ENCODE assay signal across 7 mouse cellular contexts in genomic region chr7:78990302-78991038, GRCm38 (mm10).
A peak's percentile ranks its signal among the peaks of the same experiment; 100 is the strongest.
DNase-seq lines count a peak whose midpoint lies in the region; ATAC-seq lines count a peak whose summit lies in the region.

No protein-coding gene starts in this region.

- H3K36me3 ChIP-seq in heart, embryonic 16.5 days (ENCODE audit: control insufficient read depth, insufficient read depth): no peaks in the 10 kb centered on the region

- peak overlapping the region; percentile 50 for H3K4me3 ChIP-seq in heart, embryonic 16.5 days (ENCODE audit: low read length)

- H3K4me1 ChIP-seq in heart, embryonic 16.5 days (ENCODE audit: control insufficient read depth, insufficient read depth, low read length): peaks cover 7% of the 10 kb centered on the region; the same call in 1 of the 2 replicates

- WGBS in heart, embryonic 16.5 days: 5% methylated on average over 27 of the region's 27 CpGs

- peaks cover 12% of the 10 kb centered on the region for H3K27me3 ChIP-seq in heart, embryonic 16.5 days (ENCODE audit: control insufficient read depth, insufficient read depth, low read length)

- H3K27ac ChIP-seq in heart, embryonic 16.5 days (ENCODE audit: low read length): no peak overlapping the region

- H3K9ac ChIP-seq in heart, embryonic 16.5 days (ENCODE audit: low read length): peak overlapping the region; percentile 66

- DNase-seq in lung, postnatal 10 days: peak; percentile 32
- no peak for DNase-seq in lung, postnatal 25 days (ENCODE audit: low spot score)
- peak; percentile 91 for DNase-seq in embryo, embryonic 10 days (ENCODE audit: low spot score)
- peak; percentile 32 for DNase-seq in liver
- DNase-seq in retina, embryonic 14.5 days (ENCODE audit: low spot score): peak; percentile 77
- no peak for DNase-seq in layer of hippocampus, adult 8-10 months (ENCODE audit: low spot score in 2 of 2)

- H3K4me2 ChIP-seq in heart, embryonic 16.5 days (ENCODE audit: low read depth, low read length): peak overlapping the region; percentile 81

- H3K9me3 ChIP-seq in heart, embryonic 16.5 days (replicated peaks; ENCODE audit: control insufficient read depth, low read length): no peaks in the 10 kb centered on the region

- peak; percentile 58; the same call in 1 of the 2 replicates for ATAC-seq in heart, embryonic 16.5 days (replicated peaks; ENCODE audit: extremely low read depth, insufficient read depth, low FRiP score)

Comparison
In these comparisons a context has a peak if more than half of its experiments do, and no peak if none do; other contexts are left out.
1. DNase-seq: peak in lung, postnatal 10 days (single experiment), embryo, embryonic 10 days (single experiment), liver (single experiment) and retina, embryonic 14.5 days (single experiment); none in lung, postnatal 25 days (single experiment) and layer of hippocampus, adult 8-10 months (0 of 2).